Mouse (Mus musculus): ENCODE results near the gene Erg. TPM values are rescaled to one million over a fixed set of nuclear protein-coding genes. Genes with fewer than 3 reads are reported as not detected.

Gene Erg
- total and polyA plus RNA-seq, 3 experiments: 0.11 to 0.81 (median 0.34) TPM

DNA sequence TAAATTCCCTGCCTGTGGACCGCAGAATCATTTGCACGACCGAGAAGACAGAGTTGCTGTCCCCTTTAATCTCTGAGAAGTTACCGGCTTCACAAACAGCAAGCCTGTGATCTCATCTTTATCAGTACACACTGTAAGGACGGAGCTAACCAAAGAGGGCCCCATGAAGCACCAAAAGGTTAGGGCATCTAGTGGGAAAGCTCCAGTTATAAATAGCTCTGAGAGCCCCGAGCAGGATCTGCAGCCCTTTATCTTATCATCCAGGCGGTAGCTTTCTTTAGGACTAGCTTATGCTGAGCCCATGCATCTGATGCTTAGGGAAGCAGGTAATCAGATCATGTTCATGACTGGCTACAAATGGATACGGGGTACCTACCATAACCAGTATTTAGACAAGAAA lies 146.6 kb downstream of the Erg start:
- Histone ChIP-seq H3K79me2 (replicated peaks; ENCODE audit: control insufficient read depth, extremely low read depth, insufficient read depth, poor library complexity, severe bottlenecking) (no peaks in the 10 kb centered on the region), H3K4me1 (ENCODE audit: control insufficient read depth in 1 of 2, insufficient read depth in 2 of 2) (peaks cover 3 to 20% of the 10 kb centered on the region in 2 experiments; a peak in 3 of 4 replicates), H3K4me3 (replicated peaks in 1 of 3; ENCODE audit: low read depth in 2 of 3, low read length in 2 of 3, poor library complexity in 1 of 3) (no peak overlapping the region), H3K4me2 (ENCODE audit: insufficient read depth, low read depth, poor library complexity, severe bottlenecking) (no peak overlapping the region), H3K27ac (ENCODE audit: insufficient read depth, low read depth) (no peak overlapping the region), H3K9ac (ENCODE audit: insufficient read depth, low read depth) (no peak overlapping the region), H3K27me3 (replicated peaks) (no peaks in the 10 kb centered on the region), H3K36me3 (replicated peaks in 1 of 2; ENCODE audit: control insufficient read depth in 1 of 2, insufficient read depth in 1 of 2, low read length in 1 of 2) (no peaks in the 10 kb centered on the region), H3K9me3 (replicated peaks; ENCODE audit: low read length) (no peaks in the 10 kb centered on the region)
- dilution Hi-C loops (cut with MboI; ENCODE audit: extremely low pct_ligation_motif_present, extremely low pct_unique_long_range_greater_than_20kb, low sequenced_read_pairs): no loop called here
- no peak for DNase-seq (ENCODE audit: extremely low read depth)
- TF ChIP-seq MAFK (IDR thresholded peaks at IDR 0.05; ENCODE audit: insufficient replicate concordance, low read length): no peak
- no peak for TF ChIP-seq GABPA (IDR thresholded peaks at IDR 0.05; ENCODE audit: insufficient replicate concordance, low read depth, low read length)
- TF ChIP-seq IRF4 (IDR thresholded peaks at IDR 0.05; ENCODE audit: low read depth, low read length): no peak
- no peak for TF ChIP-seq TBP (conservative IDR thresholded peaks at IDR 0.05; ENCODE audit: low read depth, low read length)
- no peak for TF ChIP-seq ZMIZ1 (IDR thresholded peaks at IDR 0.05; ENCODE audit: low read depth, low read length)
- TF ChIP-seq E2F4 (IDR thresholded peaks at IDR 0.05; ENCODE audit: insufficient replicate concordance, low read depth, low read length): no peak
- TF ChIP-seq SMC3 (IDR thresholded peaks at IDR 0.05; ENCODE audit: low read depth, low read length): no peak
- TF ChIP-seq ZKSCAN1 (IDR thresholded peaks at IDR 0.05; ENCODE audit: borderline replicate concordance, low read depth, low read length): no peak
- TF ChIP-seq KAT2A (IDR thresholded peaks at IDR 0.05; ENCODE audit: insufficient replicate concordance, low read length): no peak
- no peak for TF ChIP-seq NELFE (IDR thresholded peaks at IDR 0.05; ENCODE audit: low read depth, low read length)
- TF ChIP-seq CHD1 (IDR thresholded peaks at IDR 0.05; ENCODE audit: low read depth, low read length): no peak
- TF ChIP-seq EP300 (IDR thresholded peaks at IDR 0.05; ENCODE audit: low read length): no peak
- no peak for TF ChIP-seq CTCF (conservative IDR thresholded peaks at IDR 0.05 in 1 of 2, IDR thresholded peaks at IDR 0.05 in 1 of 2; ENCODE audit: low read depth in 2 of 2, low read length in 2 of 2)
- no peak for TF ChIP-seq RCOR1 (conservative IDR thresholded peaks at IDR 0.05; ENCODE audit: low read depth, low read length)
- no peak for TF ChIP-seq JUN (IDR thresholded peaks at IDR 0.05; ENCODE audit: insufficient read depth, low read depth, low read length)
- in situ Hi-C loops (cut with MboI; ENCODE audit: low pct_ligation_motif_present, low pct_unique_long_range_greater_than_20kb, low sequenced_read_pairs): loop anchor here (10.0 kb wide), 1 partner anchor 225 kb away; no protein-coding TSS in a partner anchor

- Histone ChIP-seq H3K4me3 (replicated peaks in 1 of 3; ENCODE audit: low read depth in 2 of 3, low read length in 2 of 3, poor library complexity in 1 of 3) (no peak overlapping the region), H3K36me3 (replicated peaks in 1 of 2; ENCODE audit: control insufficient read depth in 1 of 2, insufficient read depth in 1 of 2, low read length in 1 of 2) (no peaks in the 10 kb centered on the region), H3K79me2 (replicated peaks; ENCODE audit: control insufficient read depth, extremely low read depth, insufficient read depth, poor library complexity, severe bottlenecking) (no peaks in the 10 kb centered on the region), H3K4me2 (ENCODE audit: insufficient read depth, low read depth, poor library complexity, severe bottlenecking) (no peak overlapping the region), H3K4me1 (ENCODE audit: control insufficient read depth in 1 of 2, insufficient read depth in 2 of 2) (peaks cover 9 to 24% of the 10 kb centered on the region in 2 experiments; a peak in 3 of 4 replicates), H3K27ac (ENCODE audit: insufficient read depth, low read depth) (no peak overlapping the region), H3K9me3 (replicated peaks; ENCODE audit: low read length) (no peaks in the 10 kb centered on the region), H3K27me3 (replicated peaks) (no peaks in the 10 kb centered on the region), H3K9ac (ENCODE audit: insufficient read depth, low read depth) (no peak overlapping the region)
- in situ Hi-C loops (cut with MboI; ENCODE audit: low pct_ligation_motif_present, low pct_unique_long_range_greater_than_20kb, low sequenced_read_pairs) (loop anchor here (10.0 kb wide), 1 partner anchor 224 kb away; no protein-coding TSS in a partner anchor), dilution Hi-C loops (cut with MboI; ENCODE audit: extremely low pct_ligation_motif_present, extremely low pct_unique_long_range_greater_than_20kb, low sequenced_read_pairs) (no loop called here)
- no peak for TF ChIP-seq MYC (IDR thresholded peaks at IDR 0.05; ENCODE audit: low read depth, low read length)
- no peak for TF ChIP-seq RAD21 (IDR thresholded peaks at IDR 0.05; ENCODE audit: low read depth, low read length)
- TF ChIP-seq MXI1 (IDR thresholded peaks at IDR 0.05; ENCODE audit: low read depth, low read length): no peak
- no peak for TF ChIP-seq SIN3A (IDR thresholded peaks at IDR 0.05; ENCODE audit: low read length)
- TF ChIP-seq POLR2A (IDR thresholded peaks at IDR 0.05; ENCODE audit: low read depth, low read length): no peak
- no peak for TF ChIP-seq BHLHE40 (IDR thresholded peaks at IDR 0.05; ENCODE audit: low read depth, low read length)
- TF ChIP-seq ETS1 (conservative IDR thresholded peaks at IDR 0.05; ENCODE audit: low read depth, low read length): no peak
- no peak for TF ChIP-seq CHD2 (IDR thresholded peaks at IDR 0.05; ENCODE audit: low read length)
- no peak for TF ChIP-seq EP300 (IDR thresholded peaks at IDR 0.05; ENCODE audit: low read length)
- no peak for TF ChIP-seq KAT2A (IDR thresholded peaks at IDR 0.05; ENCODE audit: insufficient replicate concordance, low read length)
- no peak for TF ChIP-seq ZC3H11A (IDR thresholded peaks at IDR 0.05; ENCODE audit: low read depth, low read length)
- TF ChIP-seq ZKSCAN1 (IDR thresholded peaks at IDR 0.05; ENCODE audit: borderline replicate concordance, low read depth, low read length): no peak
- TF ChIP-seq IRF4 (IDR thresholded peaks at IDR 0.05; ENCODE audit: low read depth, low read length): no peak
- DNase-seq (ENCODE audit: extremely low read depth): no peak
These were observed 147.4 kb downstream of the Erg start for GRCm38 (mm10) chr16:95438848-95439540.
